Mouse (Mus musculus) limb, embryonic 15.5 days (tissue): ENCODE results near the gene Zfp663. TPM values are rescaled to one million over a fixed set of nuclear protein-coding genes. Genes with fewer than 3 reads are reported as not detected.
A peak's percentile ranks its signal among the peaks of the same experiment; 100 is the strongest.

ENCODE experiments used
- ATAC-seq: fragments of 200-750 bp; cut with Nextera tagmentation; 2 replicates; pipeline ENCODE4 v1.8.0; 2017; ENCODE audit warnings: low read depth, moderate TSS enrichment; ENCODE audit not compliant: insufficient number of reproducible peaks, low FRiP score, low TSS enrichment
- H3K27ac ChIP-seq: fragments of 300-500 bp; sonication (generic); 2 replicates; pipeline ENCODE4 v1.5.1; 2015; ENCODE audit warnings: moderate library complexity, mild to moderate bottlenecking, inconsistent platforms
- H3K27me3 ChIP-seq: fragments of 300-500 bp; sonication (generic); 2 replicates; pipeline ENCODE4 v1.6.1; 2015; ENCODE audit warnings: inconsistent platforms
- H3K36me3 ChIP-seq: fragments of 300-500 bp; sonication (generic); 2 replicates; pipeline ENCODE4 v1.6.1; 2015; ENCODE audit warnings: inconsistent platforms
- H3K4me1 ChIP-seq: fragments of 300-500 bp; sonication (generic); 2 replicates; pipeline ENCODE4 v1.6.1; 2015; ENCODE audit warnings: inconsistent platforms
- H3K4me2 ChIP-seq: fragments of 300-500 bp; sonication (generic); 2 replicates; pipeline ENCODE4 v1.6.1; 2015; ENCODE audit warnings: mild to moderate bottlenecking, inconsistent platforms
- H3K4me3 ChIP-seq: fragments of 300-500 bp; sonication (generic); 2 replicates; pipeline ENCODE4 v1.5.1; 2015; ENCODE audit warnings: mild to moderate bottlenecking, inconsistent platforms
- H3K9ac ChIP-seq: fragments of 300-500 bp; sonication (generic); 2 replicates; pipeline ENCODE4 v1.6.1; 2015; ENCODE audit warnings: inconsistent platforms
- H3K9me3 ChIP-seq: fragments of 300-500 bp; sonication (generic); 2 replicates; pipeline ENCODE4 v1.6.1; 2016; ENCODE audit warnings: inconsistent platforms
- WGBS: fragments of 180-500 bp; shearing (Covaris S2); methylation state at CpG from one replicate; pipeline ENCODE4 v1.1.7; 2015; 5-methylcytosine and 5-hydroxymethylcytosine counted together
- polyA plus RNA-seq: library from polyadenylated mRNA; unstranded; fragments of >200 nt; fragmentation: Nextera tagmentation; extraction: Ambion mirVana; gene quantifications from 2 replicates; pipeline ENCODE4 v1.2.1, GENCODE M21; 2015

Zfp663 gene
- polyA plus RNA-seq, 1 experiment from 2014 or later: 0.58 TPM

DNA sequence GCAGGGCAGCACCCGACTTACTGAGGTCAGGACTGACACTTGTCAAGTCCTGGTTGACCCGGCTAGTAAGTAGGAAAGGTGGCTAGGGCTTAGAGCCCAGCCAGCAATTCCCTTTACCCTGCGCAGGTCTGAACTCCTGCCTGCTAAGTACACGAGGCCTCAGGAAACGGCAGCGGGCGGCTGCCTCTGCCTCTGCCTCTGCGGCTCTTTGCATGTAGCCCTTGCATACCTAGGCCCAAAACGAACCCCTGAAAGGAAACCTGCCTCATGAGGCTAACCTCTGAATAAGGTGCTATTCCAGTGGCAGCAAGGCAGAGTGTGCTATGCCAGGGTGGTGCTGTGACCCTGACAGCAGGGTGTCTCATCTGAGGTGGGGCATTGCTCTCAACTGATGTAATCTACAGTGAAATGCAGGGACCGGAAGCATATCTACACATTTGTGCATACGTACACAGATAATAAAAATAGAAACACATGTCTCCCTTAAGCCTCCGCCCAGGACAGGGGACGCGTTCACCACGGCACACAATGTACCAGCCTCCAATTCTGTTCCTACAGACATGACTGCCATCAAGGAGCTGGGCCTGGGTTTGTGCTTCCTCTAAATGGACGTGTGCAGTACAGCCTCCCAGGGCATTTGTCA lies 50.8 kb downstream of the Zfp663 start:
- Histone ChIP-seq H3K4me2 (no peak overlapping the region), H3K4me1 (peaks cover 49% of the 10 kb centered on the region), H3K4me3 (no peak overlapping the region), H3K27ac (peak overlapping the region; percentile 39; the same call in 1 of the 2 replicates), H3K9ac (no peak overlapping the region), H3K36me3 (peaks cover 38% of the 10 kb centered on the region), H3K9me3 (no peaks in the 10 kb centered on the region), H3K27me3 (no peaks in the 10 kb centered on the region)
- no peak for ATAC-seq
- 44% methylated on average over 16 of the region's 16 CpGs for WGBS

DNA sequence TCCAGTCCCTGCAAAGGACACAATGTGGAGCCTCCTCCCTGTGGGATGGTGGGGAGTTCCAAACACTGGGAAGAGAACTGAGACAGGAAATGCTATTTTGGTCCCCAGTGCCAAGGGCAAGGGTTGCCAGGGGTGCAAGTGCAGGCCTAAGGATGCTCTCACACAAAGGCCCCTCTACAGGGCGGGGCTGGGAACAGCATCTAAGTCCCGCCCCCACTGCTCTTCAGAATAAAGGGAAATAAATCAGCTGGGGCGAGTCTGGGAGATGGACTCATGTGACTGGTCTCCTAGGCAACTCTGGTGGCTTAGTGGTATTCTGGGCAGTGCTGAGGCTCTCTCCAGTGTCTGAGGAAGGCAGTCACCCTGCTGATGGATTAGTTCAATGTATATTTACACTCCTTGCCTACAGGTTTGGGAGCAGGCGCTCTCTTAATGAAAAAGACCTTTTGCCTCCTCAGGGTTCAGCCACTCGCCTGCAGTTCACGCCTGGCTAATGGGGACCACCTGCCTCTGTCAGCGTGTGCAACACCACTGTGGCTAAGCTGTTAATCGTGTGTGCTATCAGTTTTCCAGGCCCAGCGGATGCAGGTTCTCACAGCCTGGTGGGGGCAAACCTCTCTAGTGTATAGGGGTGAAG lies 51.6 kb downstream of the Zfp663 start:
- H3K27ac ChIP-seq: no peak overlapping the region

DNA sequence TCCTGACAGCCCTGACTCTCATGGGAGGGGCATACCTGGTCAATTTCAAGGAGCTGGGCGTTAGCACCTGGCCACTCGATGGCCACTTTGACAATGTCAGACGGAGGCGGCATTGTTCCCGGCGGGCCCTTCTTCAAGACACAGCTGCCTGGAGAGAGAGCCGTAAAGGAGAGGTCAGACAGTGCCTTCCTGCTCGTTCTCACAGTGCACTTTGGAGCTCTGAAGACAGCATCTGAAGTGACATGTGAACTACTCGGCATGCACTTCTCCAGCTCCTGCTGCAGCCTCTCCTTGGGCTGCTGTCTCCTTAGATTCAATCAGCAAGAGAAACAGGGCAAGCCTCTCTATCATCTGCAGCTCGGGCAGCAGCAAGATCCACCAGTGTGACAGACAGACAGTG lies 52.3 kb downstream of the Zfp663 start:
- no peak overlapping the region for H3K27ac ChIP-seq

More for the DNA sequence above, 51.6 kb downstream of the Zfp663 start:
- no peak overlapping the region for H3K4me2 ChIP-seq
- H3K9ac ChIP-seq: no peak overlapping the region
- peaks cover 43% of the 10 kb centered on the region for H3K36me3 ChIP-seq
- WGBS: 33% methylated on average over 9 of the region's 9 CpGs
- peaks cover 45% of the 10 kb centered on the region for H3K4me1 ChIP-seq
- 0 out of 2 replicates have a peak, but pooled peaks have one; percentile 42 for ATAC-seq
- no peak overlapping the region for H3K4me3 ChIP-seq
- H3K27me3 ChIP-seq: no peaks in the 10 kb centered on the region
- H3K9me3 ChIP-seq: no peaks in the 10 kb centered on the region

DNA sequence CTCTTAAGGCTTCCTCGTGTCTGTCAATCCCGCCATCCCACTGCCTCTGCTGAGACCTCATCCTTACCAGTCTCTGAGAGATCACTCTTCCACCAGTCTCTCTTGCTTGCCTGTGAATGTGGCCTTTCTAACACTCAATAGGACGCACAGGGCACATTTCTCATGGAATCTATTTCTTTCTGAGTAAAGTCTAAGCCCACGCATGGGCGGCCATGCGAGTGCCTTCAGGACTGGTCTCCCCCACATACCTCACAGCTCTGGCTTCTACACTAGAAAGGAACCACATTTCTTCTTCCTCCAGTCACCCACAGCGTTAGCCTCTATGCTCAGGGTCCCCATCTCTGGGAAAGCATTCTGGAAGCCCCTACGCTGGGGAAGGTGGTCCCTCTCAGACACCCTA lies 54.3 kb downstream of the Zfp663 start:
- no peak overlapping the region for H3K4me2 ChIP-seq
- no peak overlapping the region for H3K27ac ChIP-seq
- peaks cover 66% of the 10 kb centered on the region for H3K36me3 ChIP-seq
- H3K9ac ChIP-seq: no peak overlapping the region
- H3K9me3 ChIP-seq: no peaks in the 10 kb centered on the region
- H3K4me3 ChIP-seq: no peak overlapping the region
- no peak for ATAC-seq
- 85% methylated on average over 8 of the region's 8 CpGs for WGBS
- no peaks in the 10 kb centered on the region for H3K27me3 ChIP-seq
- peaks cover 28% of the 10 kb centered on the region for H3K4me1 ChIP-seq

More for the DNA sequence above, 52.3 kb downstream of the Zfp663 start:
- no peak for ATAC-seq
- 66% methylated on average over 10 of the region's 10 CpGs for WGBS
- Histone ChIP-seq H3K4me1 (peaks cover 38% of the 10 kb centered on the region), H3K36me3 (peaks cover 47% of the 10 kb centered on the region), H3K27me3 (no peaks in the 10 kb centered on the region), H3K4me2 (no peak overlapping the region), H3K9me3 (no peaks in the 10 kb centered on the region), H3K9ac (no peak overlapping the region), H3K4me3 (no peak overlapping the region)

DNA sequence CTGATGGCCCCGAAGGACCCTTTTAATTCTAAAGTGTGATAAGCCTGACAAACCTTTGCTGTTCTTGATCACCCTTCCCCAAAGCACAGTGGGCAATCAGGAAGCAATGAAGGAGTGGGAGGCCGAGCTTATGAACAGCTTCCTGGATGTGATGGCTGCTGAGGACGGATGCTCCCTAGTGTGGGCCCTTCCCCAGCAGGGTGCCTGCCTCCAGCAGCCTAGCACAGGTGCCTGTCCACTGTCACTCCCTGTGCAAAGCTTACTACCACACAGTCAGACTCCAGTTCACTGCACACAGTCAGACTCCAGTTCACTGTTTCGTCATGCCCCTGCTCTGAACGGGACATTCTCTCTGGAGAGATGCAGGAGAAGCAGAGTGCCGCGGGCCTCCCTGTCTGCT lies 56.1 kb downstream of the Zfp663 start:
- ATAC-seq: no peak
- H3K4me3 ChIP-seq: no peak overlapping the region
- no peaks in the 10 kb centered on the region for H3K27me3 ChIP-seq
- H3K4me1 ChIP-seq: peaks cover 9% of the 10 kb centered on the region
- peaks cover 84% of the 10 kb centered on the region for H3K36me3 ChIP-seq
- H3K27ac ChIP-seq: no peak overlapping the region
- H3K9me3 ChIP-seq: no peaks in the 10 kb centered on the region
- 74% methylated on average over 7 of the region's 7 CpGs for WGBS
- no peak overlapping the region for H3K4me2 ChIP-seq
- H3K9ac ChIP-seq: no peak overlapping the region

DNA sequence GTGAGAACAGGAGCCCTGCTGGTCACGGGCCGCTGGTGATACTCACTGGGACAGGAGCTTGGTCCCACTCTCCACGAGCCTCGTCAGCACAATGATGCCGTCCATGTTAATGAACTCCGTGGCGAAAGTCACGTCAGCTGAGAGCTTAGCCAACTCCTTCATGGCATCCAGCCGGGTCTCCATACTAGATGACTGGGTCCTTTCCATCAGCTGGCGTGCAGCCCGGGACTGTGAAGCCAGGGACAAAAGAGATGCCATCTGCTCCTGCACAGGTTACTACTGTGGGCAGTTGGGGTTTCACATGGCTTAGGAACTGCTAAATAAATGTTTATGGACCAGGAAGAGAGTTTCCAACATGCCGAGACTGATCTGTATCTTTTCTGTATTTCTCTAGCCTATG lies 57.0 kb downstream of the Zfp663 start:
- Histone ChIP-seq H3K9me3 (no peaks in the 10 kb centered on the region), H3K27ac (no peak overlapping the region)

DNA sequence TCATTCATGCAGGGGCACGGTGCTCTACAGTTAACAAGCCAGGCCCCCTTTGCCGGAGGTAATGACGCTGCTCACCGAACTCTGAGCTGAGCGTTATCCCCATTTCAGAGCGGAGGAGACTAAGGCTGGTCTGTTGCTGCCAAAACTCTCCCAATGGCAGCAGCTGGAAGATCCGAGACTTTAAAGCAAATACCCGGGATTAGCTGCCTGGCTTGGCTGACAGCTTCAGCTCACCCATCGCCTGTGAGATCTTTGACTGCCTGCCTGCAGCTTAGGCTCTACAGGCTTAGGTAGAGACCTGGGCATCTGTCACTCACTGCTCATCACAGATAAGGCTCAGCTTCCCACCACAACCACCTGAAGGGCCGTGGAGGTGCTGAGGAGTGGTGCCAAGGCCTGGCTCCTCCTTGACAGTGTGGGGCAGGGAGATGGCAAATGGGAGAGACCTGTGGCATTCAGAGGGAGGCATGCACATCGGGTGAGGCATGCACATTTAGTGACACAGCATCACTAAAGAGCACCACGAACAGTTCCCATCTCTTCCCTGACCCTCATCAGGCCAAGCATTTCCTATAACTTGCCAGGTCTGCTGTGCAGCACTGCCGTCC lies 57.6 kb downstream of the Zfp663 start:
- 69% methylated on average over 13 of the region's 13 CpGs for WGBS
- Histone ChIP-seq H3K27ac (no peak overlapping the region), H3K4me1 (no peaks in the 10 kb centered on the region), H3K36me3 (peaks cover 88% of the 10 kb centered on the region), H3K9me3 (no peaks in the 10 kb centered on the region), H3K4me2 (no peak overlapping the region), H3K4me3 (no peak overlapping the region), H3K9ac (no peak overlapping the region), H3K27me3 (no peaks in the 10 kb centered on the region)
- no peak for ATAC-seq

More for the DNA sequence above, 57.0 kb downstream of the Zfp663 start:
- no peak overlapping the region for H3K9ac ChIP-seq
- 86% methylated on average over 12 of the region's 12 CpGs for WGBS
- H3K4me1 ChIP-seq: peaks cover 1% of the 10 kb centered on the region
- no peak for ATAC-seq
- peaks cover 92% of the 10 kb centered on the region for H3K36me3 ChIP-seq
- no peaks in the 10 kb centered on the region for H3K27me3 ChIP-seq
- no peak overlapping the region for H3K4me3 ChIP-seq
- no peak overlapping the region for H3K4me2 ChIP-seq

DNA sequence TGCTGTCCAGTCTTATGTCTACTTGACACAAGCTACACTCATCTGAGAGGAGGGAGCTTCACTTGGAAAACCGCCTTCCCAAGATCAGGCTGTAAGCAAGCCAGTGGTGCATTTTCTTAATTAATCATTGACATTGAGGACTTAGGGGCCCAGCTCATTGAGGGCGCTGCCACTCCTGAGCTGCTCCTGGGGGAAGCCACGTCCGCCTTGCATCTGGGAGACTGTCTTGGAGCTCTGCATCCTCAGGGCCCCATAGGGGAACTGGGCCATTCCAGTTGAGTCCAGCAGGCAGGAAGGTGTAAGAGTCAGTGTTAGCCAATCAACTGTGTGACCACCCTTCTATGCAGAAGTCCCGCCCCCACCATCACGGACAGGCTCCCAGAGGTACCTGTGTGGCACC lies 60.7 kb downstream of the Zfp663 start:
- no peak overlapping the region for H3K9ac ChIP-seq
- no peaks in the 10 kb centered on the region for H3K4me1 ChIP-seq
- no peak overlapping the region for H3K4me2 ChIP-seq
- WGBS: 87% methylated on average over 6 of the region's 6 CpGs
- no peaks in the 10 kb centered on the region for H3K27me3 ChIP-seq
- no peak for ATAC-seq
- H3K4me3 ChIP-seq: no peak overlapping the region
- H3K9me3 ChIP-seq: no peaks in the 10 kb centered on the region
- H3K27ac ChIP-seq: no peak overlapping the region
- H3K36me3 ChIP-seq: peaks cover 84% of the 10 kb centered on the region

DNA sequence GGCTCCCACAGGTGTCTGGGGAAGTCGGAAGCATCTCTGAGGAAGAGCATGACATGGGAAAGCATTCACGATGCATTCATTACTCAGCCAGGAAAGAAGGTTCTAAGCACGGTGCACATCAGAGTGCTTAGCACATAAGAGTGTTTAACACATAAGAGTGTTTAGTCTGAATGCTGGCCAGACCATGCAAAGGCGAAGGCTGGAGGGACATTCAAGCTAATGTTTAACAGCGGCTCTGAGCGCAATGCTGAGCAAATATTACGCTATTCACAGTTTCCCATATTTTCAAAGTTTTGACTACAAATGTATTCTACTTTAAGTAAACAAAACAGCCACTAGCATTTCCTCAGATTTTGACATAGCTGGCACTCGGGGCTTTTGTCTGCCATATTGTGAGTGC lies 63.1 kb downstream of the Zfp663 start:
- no peaks in the 10 kb centered on the region for H3K9me3 ChIP-seq
- H3K36me3 ChIP-seq: peaks cover 90% of the 10 kb centered on the region
- no peak for ATAC-seq

DNA sequence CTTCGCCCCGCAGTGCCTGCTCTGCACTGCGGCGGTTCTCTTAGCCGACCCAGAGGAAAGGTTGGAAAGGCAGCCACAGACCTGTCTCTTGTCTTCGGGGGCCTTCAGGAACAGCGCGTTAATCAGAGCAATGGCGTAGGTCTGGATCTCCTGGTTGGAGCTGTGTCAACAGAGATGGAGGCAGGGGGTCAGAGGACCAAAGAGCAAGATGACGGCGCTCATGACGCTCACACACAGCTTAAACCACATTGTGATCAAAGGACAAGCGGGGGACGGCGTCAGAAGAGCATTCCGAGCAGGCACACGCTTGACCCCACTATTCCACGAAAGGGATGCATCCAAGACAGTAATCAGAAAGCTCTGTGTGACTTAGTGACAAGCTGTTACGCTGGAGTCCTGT lies 63.7 kb downstream of the Zfp663 start:
- ATAC-seq: no peak
- Histone ChIP-seq H3K4me1 (no peaks in the 10 kb centered on the region), H3K9ac (no peak overlapping the region), H3K4me3 (no peak overlapping the region), H3K9me3 (no peaks in the 10 kb centered on the region), H3K27me3 (no peaks in the 10 kb centered on the region), H3K36me3 (peaks cover 88% of the 10 kb centered on the region), H3K27ac (no peak overlapping the region), H3K4me2 (no peak overlapping the region)
- 91% methylated on average over 19 of the region's 19 CpGs for WGBS

More for the DNA sequence above, 63.1 kb downstream of the Zfp663 start:
- Histone ChIP-seq H3K27ac (no peak overlapping the region), H3K9ac (no peak overlapping the region), H3K4me2 (no peak overlapping the region), H3K27me3 (no peaks in the 10 kb centered on the region), H3K4me1 (no peaks in the 10 kb centered on the region), H3K4me3 (no peak overlapping the region)
- WGBS: 91% methylated on average over 8 of the region's 8 CpGs

DNA sequence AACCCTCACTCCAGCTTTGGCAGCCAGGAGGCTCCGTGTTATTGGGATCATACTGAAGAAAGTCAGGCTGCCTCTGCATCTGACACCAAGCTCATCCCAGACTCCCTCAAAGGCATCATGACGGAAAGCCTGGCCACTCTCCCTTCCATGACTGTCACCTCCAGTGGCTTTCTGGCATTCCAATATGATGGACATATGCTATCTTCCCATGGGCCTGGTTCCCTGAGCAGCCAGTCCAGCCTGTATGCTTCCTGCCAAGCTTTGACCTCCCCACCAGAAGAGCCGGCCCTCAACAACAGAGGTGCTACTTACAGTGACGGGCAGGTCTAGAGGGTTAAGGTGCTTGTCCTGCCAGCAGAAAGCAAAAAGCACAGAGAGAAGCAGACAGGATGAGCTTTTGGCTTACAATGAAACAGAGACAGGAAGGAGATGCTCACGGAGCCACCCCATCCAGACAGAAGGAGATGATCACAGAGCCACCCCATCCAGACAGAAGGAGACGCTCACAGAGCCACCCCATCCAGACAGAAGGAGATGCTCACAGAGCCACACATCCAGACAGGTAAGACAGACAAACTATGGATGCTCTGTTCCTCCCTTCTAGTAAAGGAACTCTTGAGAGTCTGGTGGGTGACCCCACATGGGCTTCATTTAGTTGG lies 65.0 kb downstream of the Zfp663 start:
- no peak for ATAC-seq
- Histone ChIP-seq H3K27ac (no peak overlapping the region), H3K27me3 (no peaks in the 10 kb centered on the region), H3K36me3 (peaks cover 86% of the 10 kb centered on the region), H3K9me3 (no peaks in the 10 kb centered on the region), H3K9ac (no peak overlapping the region), H3K4me3 (no peak overlapping the region), H3K4me1 (no peaks in the 10 kb centered on the region), H3K4me2 (no peak overlapping the region)
- 88% methylated on average over 6 of the region's 6 CpGs for WGBS

DNA sequence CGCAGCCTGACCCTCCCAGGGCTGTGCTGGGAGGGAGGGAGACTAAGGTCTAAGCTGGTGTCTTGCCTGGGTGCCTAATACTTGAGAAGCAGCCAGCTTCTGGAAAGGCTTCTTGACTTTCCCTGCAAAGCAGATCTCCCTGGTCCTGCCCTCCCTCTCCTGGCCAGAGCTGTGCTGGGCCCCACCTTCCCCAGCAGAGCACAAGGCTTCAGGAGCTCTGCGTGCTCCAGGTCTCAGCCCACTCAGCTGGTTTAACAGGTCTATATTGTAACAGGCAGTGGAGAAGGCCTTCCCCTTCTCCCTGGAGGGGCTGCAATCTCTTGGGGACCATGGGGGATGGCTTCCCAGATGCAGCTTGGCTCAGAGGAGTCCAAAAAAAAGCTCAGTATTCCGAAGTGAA lies 67.1 kb downstream of the Zfp663 start:
- no peaks in the 10 kb centered on the region for H3K9me3 ChIP-seq
- no peak overlapping the region for H3K27ac ChIP-seq
- no peak overlapping the region for H3K9ac ChIP-seq
- no peak overlapping the region for H3K4me3 ChIP-seq
- 63% methylated on average over 3 of the region's 3 CpGs for WGBS
- ATAC-seq: no peak
- H3K4me1 ChIP-seq: no peaks in the 10 kb centered on the region
- no peaks in the 10 kb centered on the region for H3K27me3 ChIP-seq
- no peak overlapping the region for H3K4me2 ChIP-seq
- peaks cover 87% of the 10 kb centered on the region for H3K36me3 ChIP-seq
